Mouse (Mus musculus): ENCODE results near the gene Trp53inp2. TPM values are rescaled to one million over a fixed set of nuclear protein-coding genes. Genes with fewer than 3 reads are reported as not detected.

Trp53inp2 gene
- total and polyA plus RNA-seq, 3 experiments = 2.7 to 7.0 TPM; not detected in 1

- no peak for TF ChIP-seq USF2 (IDR thresholded peaks at IDR 0.05; ENCODE audit: borderline replicate concordance in 1 of 2, insufficient read depth in 1 of 2, low read depth in 1 of 2, low read length in 2 of 2)
- no peak for TF ChIP-seq POLR2AphosphoS5 (IDR thresholded peaks at IDR 0.05; ENCODE audit: borderline replicate concordance, low read depth, low read length)
- peak; percentile 33 to 69 (median 64); a peak in 4 of 6 replicates for TF ChIP-seq CTCF (IDR thresholded peaks at IDR 0.05 in 2 of 3, conservative IDR thresholded peaks at IDR 0.05 in 1 of 3; ENCODE audit: control insufficient read depth in 1 of 3, insufficient read depth in 1 of 3, low read depth in 2 of 3, low read length in 3 of 3, poor library complexity in 1 of 3, severe bottlenecking in 1 of 3)
- TF ChIP-seq MXI1 (IDR thresholded peaks at IDR 0.05; ENCODE audit: low read depth, low read length) = no peak
- TF ChIP-seq NRF1 (IDR thresholded peaks at IDR 0.05; ENCODE audit: insufficient read depth, low read depth, low read length, poor library complexity, severe bottlenecking) = no peak
- TF ChIP-seq RCOR1 (IDR thresholded peaks at IDR 0.05; ENCODE audit: low read depth, low read length) = no peak
- TF ChIP-seq HCFC1 (IDR thresholded peaks at IDR 0.05; ENCODE audit: low read depth, low read length) = no peak
- TF ChIP-seq MAFK (IDR thresholded peaks at IDR 0.05; ENCODE audit: borderline replicate concordance, low read depth, low read length) = no peak
- TF ChIP-seq TCF12 (IDR thresholded peaks at IDR 0.05; ENCODE audit: low read depth, low read length) = no peak
- no peak for TF ChIP-seq KAT2A (conservative IDR thresholded peaks at IDR 0.05; ENCODE audit: low read depth, low read length)
- no peak for TF ChIP-seq MEF2A (IDR thresholded peaks at IDR 0.05; ENCODE audit: extremely low read depth, insufficient replicate concordance, low read depth, low read length, poor library complexity, severe bottlenecking)
- TF ChIP-seq NELFE (IDR thresholded peaks at IDR 0.05; ENCODE audit: low read depth, low read length) = no peak
- no peak for TF ChIP-seq ZKSCAN1 (IDR thresholded peaks at IDR 0.05; ENCODE audit: low read depth, low read length)
Measured at GRCm38 (mm10) chr2:155436445-155436844, 55.6 kb downstream of the Trp53inp2 start (continued).

Other genes starting within 250 kb of the Trp53inp2 start
- 18.1 and 18.3 TPM in 2 replicates for gene Itch, start 247.6 kb upstream of the Trp53inp2 start, total RNA-seq (2012; rRNA removed)
- gene Itch, start 247.6 kb upstream of the Trp53inp2 start, polyA plus RNA-seq (2012; ENCODE audit: insufficient read depth in 1 of 2, insufficient read length in 2 of 2, low read depth in 1 of 2, low replicate concordance in 2 of 2, missing spikeins in 1 of 2) = 10 to 100 TPM; 15.2 to 53.6 TPM
- gene Dynlrb1, start 144.5 kb upstream of the Trp53inp2 start, total RNA-seq (2012; rRNA removed) = 175 and 193 TPM in 2 replicates
- 100 to 1,000 TPM in 1 of 2 experiments, not detected in 1; 329 TPM for gene Dynlrb1, start 144.5 kb upstream of the Trp53inp2 start, polyA plus RNA-seq (2012; ENCODE audit: insufficient read depth in 1 of 2, insufficient read length in 2 of 2, low read depth in 1 of 2, low replicate concordance in 2 of 2, missing spikeins in 1 of 2)
- gene Map1lc3a, start 104.8 kb upstream of the Trp53inp2 start, total RNA-seq (2012; rRNA removed) = 5.4 and 11.4 TPM in 2 replicates
- 10 to 100 TPM in 1 of 2 experiments, not detected in 1; 12.4 TPM for gene Map1lc3a, start 104.8 kb upstream of the Trp53inp2 start, polyA plus RNA-seq (2012; ENCODE audit: insufficient read depth in 1 of 2, insufficient read length in 2 of 2, low read depth in 1 of 2, low replicate concordance in 2 of 2, missing spikeins in 1 of 2)
- 27.7 and 30.1 TPM in 2 replicates for gene Pigu, start 23.6 kb upstream of the Trp53inp2 start, total RNA-seq (2012; rRNA removed)
- 10 to 100 TPM in 1 of 2 experiments, not detected in 1; 59.0 TPM for gene Pigu, start 23.6 kb upstream of the Trp53inp2 start, polyA plus RNA-seq (2012; ENCODE audit: insufficient read depth in 1 of 2, insufficient read length in 2 of 2, low read depth in 1 of 2, low replicate concordance in 2 of 2, missing spikeins in 1 of 2)
- 4.0 and 5.2 TPM in 2 replicates for gene Ncoa6, start 92.8 kb downstream of the Trp53inp2 start, total RNA-seq (2012; rRNA removed)
- 10 to 100 TPM in 1 of 2 experiments, not detected in 1; 29.7 TPM for gene Ncoa6, start 92.8 kb downstream of the Trp53inp2 start, polyA plus RNA-seq (2012; ENCODE audit: insufficient read depth in 1 of 2, insufficient read length in 2 of 2, low read depth in 1 of 2, low replicate concordance in 2 of 2, missing spikeins in 1 of 2)
- 2.9 and 5.4 TPM in 2 replicates for gene Acss2, start 136.9 kb downstream of the Trp53inp2 start, total RNA-seq (2012; rRNA removed)
- gene Acss2, start 136.9 kb downstream of the Trp53inp2 start, polyA plus RNA-seq (2012; ENCODE audit: insufficient read depth in 1 of 2, insufficient read length in 2 of 2, low read depth in 1 of 2, low replicate concordance in 2 of 2, missing spikeins in 1 of 2) = 10 to 100 TPM in 1 of 2 experiments, not detected in 1; 11.0 TPM
- gene Ggt7, start 137.2 kb downstream of the Trp53inp2 start, total RNA-seq (2012; rRNA removed) = 1.3 and 1.8 TPM in 2 replicates
- gene Ggt7, start 137.2 kb downstream of the Trp53inp2 start, polyA plus RNA-seq (2012; ENCODE audit: insufficient read depth in 1 of 2, insufficient read length in 2 of 2, low read depth in 1 of 2, low replicate concordance in 2 of 2, missing spikeins in 1 of 2) = 1 to 10 TPM in 1 of 2 experiments, not detected in 1; 2.1 TPM
- gene Gss, start 211.8 kb downstream of the Trp53inp2 start, total RNA-seq (2012; rRNA removed) = 21.9 and 22.8 TPM in 2 replicates
- gene Gss, start 211.8 kb downstream of the Trp53inp2 start, polyA plus RNA-seq (2012; ENCODE audit: insufficient read depth in 1 of 2, insufficient read length in 2 of 2, low read depth in 1 of 2, low replicate concordance in 2 of 2, missing spikeins in 1 of 2) = 10 to 100 TPM in 1 of 2 experiments, not detected in 1; 24.0 TPM
- 2.2 and 3.2 TPM in 2 replicates for gene Myh7b, start 230.2 kb downstream of the Trp53inp2 start, total RNA-seq (2012; rRNA removed)
- gene Myh7b, start 230.2 kb downstream of the Trp53inp2 start, polyA plus RNA-seq (2012; ENCODE audit: insufficient read depth in 1 of 2, insufficient read length in 2 of 2, low read depth in 1 of 2, low replicate concordance in 2 of 2, missing spikeins in 1 of 2) = 1 to 10 TPM in 1 of 2 experiments, not detected in 1; 5.9 TPM

Measured in MEL (cell line).